Mouse (Mus musculus): ENCODE results near the gene Rmi2. TPM values are rescaled to one million over a fixed set of nuclear protein-coding genes. Genes with fewer than 3 reads are reported as not detected.

The Rmi2 gene
- polyA plus RNA-seq, 1 experiment from 2014 or later: 4.8 TPM

DNA sequence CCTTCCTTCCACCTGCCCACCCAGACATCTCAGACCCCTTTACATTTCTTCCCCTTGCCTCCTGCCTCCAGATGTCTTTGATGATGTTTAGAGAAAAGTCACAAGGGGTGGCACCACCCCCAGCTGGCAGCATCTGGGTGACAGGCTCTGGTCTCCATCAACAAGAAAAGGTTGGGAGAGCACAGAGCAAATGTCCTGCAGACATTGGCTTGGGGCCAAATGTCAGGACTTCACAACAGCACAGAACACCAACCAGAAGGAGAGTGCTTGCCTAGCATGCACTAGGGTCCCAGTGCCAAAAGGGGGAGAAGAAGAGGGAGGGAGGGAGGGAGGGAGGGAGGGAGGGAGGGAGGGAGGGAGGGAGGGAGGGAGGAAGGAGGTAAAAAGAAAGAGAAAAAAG is 85.0 kb downstream of the Rmi2 start:
- H3K27me3 ChIP-seq (ENCODE audit: low read depth, poor library complexity, severe bottlenecking): no peaks in the 10 kb centered on the region
- no peaks in the 10 kb centered on the region for H3K9me3 ChIP-seq (replicated peaks)
- DNase-seq (ENCODE audit: low spot score): no peak
- H3K4me3 ChIP-seq: no peak overlapping the region
- H3K4me1 ChIP-seq: peaks cover 16% of the 10 kb centered on the region
- no peak overlapping the region for H3K27ac ChIP-seq
- no peaks in the 10 kb centered on the region for H3K36me3 ChIP-seq

DNA sequence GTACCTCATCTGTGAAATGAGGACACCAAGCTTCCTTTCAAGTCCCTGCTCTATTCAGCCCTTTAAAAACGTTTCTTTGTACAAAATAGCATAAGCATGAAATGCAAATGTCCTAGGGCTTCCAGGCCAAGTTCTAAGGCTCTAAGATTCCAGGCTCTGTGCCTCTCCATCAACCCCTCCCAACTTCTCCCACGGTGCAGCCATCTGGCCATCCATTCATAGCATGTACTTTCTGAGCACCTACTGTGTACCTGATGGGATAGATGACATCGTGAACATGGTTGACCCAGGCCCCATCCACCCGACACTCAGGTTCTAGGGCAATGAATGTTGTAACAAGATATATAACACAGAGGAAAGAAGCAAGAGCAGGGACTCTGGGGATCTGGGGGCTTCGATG is 88.7 kb downstream of the Rmi2 start:
- H3K27me3 ChIP-seq (ENCODE audit: low read depth, poor library complexity, severe bottlenecking): no peaks in the 10 kb centered on the region
- no peak overlapping the region for H3K27ac ChIP-seq
- 80% methylated on average over 5 of the region's 5 CpGs for WGBS
- no peak for DNase-seq (ENCODE audit: low spot score)
- H3K4me1 ChIP-seq: peaks cover 8% of the 10 kb centered on the region; the same call in 1 of the 2 replicates
- H3K9me3 ChIP-seq (replicated peaks): no peaks in the 10 kb centered on the region
- no peaks in the 10 kb centered on the region for H3K36me3 ChIP-seq
- no peak overlapping the region for H3K4me3 ChIP-seq

DNA sequence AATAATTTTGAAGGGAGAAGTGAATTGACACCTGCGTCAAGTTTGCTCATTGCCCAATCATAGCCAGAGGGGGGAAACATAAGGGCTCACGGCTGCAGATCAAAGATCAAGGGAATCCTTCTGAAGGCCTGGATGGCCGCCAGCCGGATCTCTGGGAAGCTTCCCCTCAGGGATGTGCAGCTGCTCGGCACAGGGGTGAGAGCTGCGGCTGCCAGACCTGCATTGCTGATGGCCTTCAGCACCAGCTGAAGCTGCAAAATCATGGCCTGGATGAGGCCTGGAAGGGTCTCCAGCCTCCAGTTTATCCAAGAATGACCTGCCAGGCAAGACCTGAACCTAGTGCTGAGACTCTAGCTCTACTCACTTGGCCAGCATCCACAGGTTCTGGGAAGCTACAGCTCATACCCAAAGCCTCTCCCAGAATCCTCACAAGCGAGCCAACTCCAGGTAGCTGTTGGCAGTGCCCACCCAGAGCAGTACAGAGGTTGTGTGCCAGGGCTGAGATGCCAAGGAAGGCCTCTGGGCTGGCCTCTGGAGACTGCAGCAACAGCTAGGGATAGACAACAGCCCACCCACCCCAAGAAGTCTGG is 90.8 kb downstream of the Rmi2 start:
- no peaks in the 10 kb centered on the region for H3K27me3 ChIP-seq (ENCODE audit: low read depth, poor library complexity, severe bottlenecking)
- H3K4me1 ChIP-seq: no peaks in the 10 kb centered on the region
- no peaks in the 10 kb centered on the region for H3K36me3 ChIP-seq
- H3K27ac ChIP-seq: no peak overlapping the region
- no peaks in the 10 kb centered on the region for H3K9me3 ChIP-seq (replicated peaks)
- 38% methylated on average over 7 of the region's 7 CpGs for WGBS
- DNase-seq (ENCODE audit: low spot score): no peak
- H3K4me3 ChIP-seq: no peak overlapping the region

DNA sequence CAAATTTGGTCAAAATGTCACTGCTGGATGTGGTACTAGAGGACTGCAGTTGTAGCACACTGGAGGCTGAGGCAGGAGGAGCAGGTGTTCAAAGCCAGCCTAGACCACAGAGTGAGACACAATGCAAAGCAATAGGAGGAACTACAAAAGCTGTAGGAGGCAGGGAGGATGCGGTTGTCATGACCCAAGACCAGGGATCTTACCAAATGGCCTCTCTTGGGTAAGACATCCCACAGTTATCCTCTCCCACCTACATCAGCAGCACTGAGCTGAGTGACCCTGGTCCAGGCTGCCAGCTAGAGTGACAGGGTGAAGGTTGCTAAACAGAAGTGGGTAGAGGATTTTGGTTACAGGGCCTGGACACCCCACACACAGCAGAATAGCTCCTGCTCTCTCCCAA is 92.2 kb downstream of the Rmi2 start:
- WGBS: 89% methylated on average over 1 of the region's 1 CpGs

DNA sequence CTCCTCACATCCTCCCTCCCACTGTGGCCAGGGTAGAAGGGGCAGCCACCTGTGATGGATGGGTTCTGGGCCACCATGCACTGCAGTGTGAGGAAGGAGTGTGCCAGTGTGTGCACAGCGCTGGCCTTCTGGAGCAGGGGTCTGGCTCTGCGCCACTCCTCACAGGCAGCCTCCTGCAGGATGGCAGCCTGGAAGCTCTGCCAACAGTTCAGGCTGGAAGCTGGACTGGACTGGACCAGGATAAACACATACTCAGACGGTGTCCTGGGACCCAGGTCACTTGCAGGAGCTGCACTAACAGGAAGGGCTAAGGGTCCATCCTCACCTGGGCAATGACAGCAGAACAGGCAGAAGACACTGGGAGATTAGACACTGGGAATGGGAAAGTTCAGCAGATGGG is 98.5 kb downstream of the Rmi2 start:
- Histone ChIP-seq H3K4me3 (no peak overlapping the region), H3K9me3 (replicated peaks) (0 out of 2 replicates have a peak, but pooled peaks cover 2% of the 10 kb centered on the region), H3K27ac (no peak overlapping the region), H3K36me3 (no peaks in the 10 kb centered on the region), H3K4me1 (no peaks in the 10 kb centered on the region), H3K27me3 (ENCODE audit: low read depth, poor library complexity, severe bottlenecking) (no peaks in the 10 kb centered on the region)
- WGBS: 86% methylated on average over 3 of the region's 3 CpGs
- DNase-seq (ENCODE audit: low spot score): no peak

More for the DNA sequence above, 92.2 kb downstream of the Rmi2 start:
- Histone ChIP-seq H3K27me3 (ENCODE audit: low read depth, poor library complexity, severe bottlenecking) (no peaks in the 10 kb centered on the region), H3K4me1 (no peaks in the 10 kb centered on the region), H3K4me3 (no peak overlapping the region), H3K27ac (no peak overlapping the region), H3K9me3 (replicated peaks) (0 out of 2 replicates have a peak, but pooled peaks cover 2% of the 10 kb centered on the region), H3K36me3 (no peaks in the 10 kb centered on the region)
- DNase-seq (ENCODE audit: low spot score): no peak

DNA sequence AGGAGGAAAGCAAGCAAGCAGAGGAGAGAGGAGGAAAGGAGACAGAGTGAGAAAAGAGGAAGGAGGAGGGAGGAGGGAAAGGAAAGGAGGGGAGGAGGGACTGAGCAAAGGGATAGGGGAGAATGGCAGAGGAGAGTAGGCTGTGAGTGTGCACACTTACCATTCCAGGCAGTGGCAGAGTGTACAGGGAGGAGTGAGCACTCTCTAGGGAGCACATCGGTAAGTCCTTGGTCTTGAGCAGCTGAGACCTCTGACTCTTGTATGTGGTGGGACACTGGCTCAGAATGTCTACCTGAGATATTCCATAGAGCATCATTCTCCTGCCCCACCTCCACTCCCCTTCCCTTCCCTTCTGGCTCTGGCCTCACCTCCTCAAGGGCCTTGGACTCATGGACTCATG is 99.2 kb downstream of the Rmi2 start:
- H3K9me3 ChIP-seq (replicated peaks): 0 out of 2 replicates have a peak, but pooled peaks cover 2% of the 10 kb centered on the region
- no peaks in the 10 kb centered on the region for H3K27me3 ChIP-seq (ENCODE audit: low read depth, poor library complexity, severe bottlenecking)
- 92% methylated on average over 1 of the region's 1 CpGs for WGBS
- H3K27ac ChIP-seq: no peak overlapping the region
- H3K36me3 ChIP-seq: no peaks in the 10 kb centered on the region
- no peak overlapping the region for H3K4me3 ChIP-seq
- H3K4me1 ChIP-seq: no peaks in the 10 kb centered on the region
- DNase-seq (ENCODE audit: low spot score): no peak

DNA sequence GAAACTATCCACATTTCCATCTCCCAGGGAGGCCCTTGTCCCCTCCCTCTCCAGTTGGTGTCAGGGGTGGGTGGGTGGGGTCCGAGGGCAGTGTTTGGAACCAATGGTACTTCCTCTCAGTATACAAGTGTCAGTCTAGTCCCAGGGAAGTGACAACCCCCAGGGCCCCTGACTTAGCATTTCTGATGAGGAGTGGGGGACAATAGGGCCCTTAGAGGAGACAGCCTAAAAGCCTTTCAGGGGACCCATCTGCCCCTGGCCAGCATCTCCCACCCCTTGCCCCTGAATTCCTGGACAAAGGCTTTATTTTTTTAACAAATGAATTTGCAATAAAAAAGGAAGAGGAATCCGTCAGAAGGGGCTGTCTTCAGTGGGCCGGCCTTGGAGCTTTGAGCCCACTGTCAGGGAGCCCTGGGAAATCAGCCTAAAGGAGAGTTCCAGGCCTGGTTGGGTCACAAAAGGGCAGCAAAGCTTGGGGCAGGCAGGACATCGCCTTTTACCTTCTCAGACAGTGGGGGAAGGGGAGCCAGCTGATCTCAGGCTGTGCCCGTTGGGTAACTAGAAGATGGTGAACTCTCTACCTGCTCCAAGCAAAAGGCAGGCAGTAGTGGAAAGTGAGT is 102.0 kb downstream of the Rmi2 start:
- 43% methylated on average over 5 of the region's 5 CpGs for WGBS
- no peaks in the 10 kb centered on the region for H3K36me3 ChIP-seq
- no peak overlapping the region for H3K4me3 ChIP-seq
- no peaks in the 10 kb centered on the region for H3K4me1 ChIP-seq
- DNase-seq (ENCODE audit: low spot score): no peak
- H3K27me3 ChIP-seq (ENCODE audit: low read depth, poor library complexity, severe bottlenecking): no peaks in the 10 kb centered on the region
- no peak overlapping the region for H3K27ac ChIP-seq
- no peaks in the 10 kb centered on the region for H3K9me3 ChIP-seq (replicated peaks)

DNA sequence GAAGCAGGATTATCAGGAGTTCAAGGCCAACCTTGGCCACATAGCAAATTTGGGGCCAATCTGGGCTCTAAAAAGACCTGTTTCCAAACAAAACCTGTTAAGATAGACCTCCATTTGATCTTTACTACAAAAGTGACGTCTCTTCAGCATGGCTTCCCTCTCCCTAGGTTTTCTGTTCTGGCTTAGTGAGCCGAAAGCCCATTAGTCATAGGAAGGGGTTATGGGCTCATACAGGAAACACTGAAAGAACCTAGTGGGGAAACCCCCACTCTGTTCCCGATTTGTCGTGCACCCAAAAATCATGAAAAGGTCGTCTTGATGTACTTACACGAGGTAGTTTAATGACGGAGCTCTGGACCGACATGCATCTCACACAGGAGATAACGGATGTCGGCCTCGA is 102.6 kb downstream of the Rmi2 start:
- H3K4me1 ChIP-seq: no peaks in the 10 kb centered on the region
- WGBS: 51% methylated on average over 11 of the region's 11 CpGs
- no peak overlapping the region for H3K4me3 ChIP-seq
- no peaks in the 10 kb centered on the region for H3K27me3 ChIP-seq (ENCODE audit: low read depth, poor library complexity, severe bottlenecking)
- DNase-seq (ENCODE audit: low spot score): no peak
- H3K27ac ChIP-seq: no peak overlapping the region
- H3K9me3 ChIP-seq (replicated peaks): no peaks in the 10 kb centered on the region
- H3K36me3 ChIP-seq: no peaks in the 10 kb centered on the region

DNA sequence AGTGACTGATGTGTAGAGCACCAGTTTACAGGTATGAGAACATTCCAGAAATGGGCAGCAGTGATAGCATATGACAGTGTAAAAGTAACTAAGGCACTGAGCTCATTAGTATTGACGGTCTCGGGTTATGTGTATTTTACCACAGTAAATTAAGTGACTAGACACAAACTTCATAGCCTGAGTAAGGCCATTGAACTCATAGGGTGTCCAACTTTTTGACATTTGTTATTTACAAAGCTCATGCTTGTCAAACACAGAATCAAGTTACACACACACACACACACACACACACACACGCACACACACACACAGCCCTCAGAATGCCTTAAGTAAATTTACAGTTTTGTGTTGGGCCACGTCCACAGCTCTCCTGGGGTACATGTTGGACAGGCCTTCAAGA is 105.1 kb downstream of the Rmi2 start:
- no peaks in the 10 kb centered on the region for H3K4me1 ChIP-seq
- no peaks in the 10 kb centered on the region for H3K27me3 ChIP-seq (ENCODE audit: low read depth, poor library complexity, severe bottlenecking)
- H3K4me3 ChIP-seq: no peak overlapping the region
- H3K27ac ChIP-seq: no peak overlapping the region
- no peaks in the 10 kb centered on the region for H3K9me3 ChIP-seq (replicated peaks)
- WGBS: 90% methylated on average over 4 of the region's 4 CpGs
- H3K36me3 ChIP-seq: no peaks in the 10 kb centered on the region
- no peak for DNase-seq (ENCODE audit: low spot score)

DNA sequence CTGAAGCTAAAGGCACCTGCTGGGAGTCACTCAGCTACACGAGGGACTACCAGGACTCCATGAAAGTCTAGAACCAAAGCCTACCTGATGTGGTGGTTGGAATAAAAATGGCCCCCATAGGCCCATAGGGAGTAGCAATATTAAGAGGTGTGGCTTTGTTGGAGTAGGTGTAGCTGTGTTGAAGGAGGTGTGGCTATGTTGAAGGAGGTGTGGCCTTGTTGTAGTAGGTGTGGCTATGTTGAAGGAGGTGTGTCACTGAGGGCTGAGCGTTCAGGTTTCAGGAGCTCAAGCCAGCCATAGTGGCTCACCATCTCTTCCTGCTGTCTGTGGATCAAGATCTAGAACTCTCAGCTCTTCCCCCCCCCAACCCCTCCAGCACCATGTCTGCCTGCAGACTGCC is 105.8 kb downstream of the Rmi2 start:
- no peaks in the 10 kb centered on the region for H3K36me3 ChIP-seq
- no peaks in the 10 kb centered on the region for H3K27me3 ChIP-seq (ENCODE audit: low read depth, poor library complexity, severe bottlenecking)
- no peaks in the 10 kb centered on the region for H3K4me1 ChIP-seq
- no peak for DNase-seq (ENCODE audit: low spot score)
- WGBS: 85% methylated on average over 2 of the region's 2 CpGs
- H3K9me3 ChIP-seq (replicated peaks): no peaks in the 10 kb centered on the region
- H3K4me3 ChIP-seq: no peak overlapping the region
- no peak overlapping the region for H3K27ac ChIP-seq

Other genes starting within 250 kb of the Rmi2 start
- gene Socs1, start 49.5 kb upstream of the Rmi2 start, polyA plus RNA-seq (2016; fragmentation: Nextera tagmentation; extraction: Ambion mirVana): 3.5 and 4.6 TPM in 2 replicates
- not detected in 2 replicates for gene Tnp2, start 46.4 kb upstream of the Rmi2 start, polyA plus RNA-seq (2016; fragmentation: Nextera tagmentation; extraction: Ambion mirVana)
- not detected in 2 replicates for gene Prm3, start 44.1 kb upstream of the Rmi2 start, polyA plus RNA-seq (2016; fragmentation: Nextera tagmentation; extraction: Ambion mirVana)
- gene Prm2, start 38.9 kb upstream of the Rmi2 start, polyA plus RNA-seq (2016; fragmentation: Nextera tagmentation; extraction: Ambion mirVana): not detected in 2 replicates
- gene Prm1, start 29.2 kb upstream of the Rmi2 start, polyA plus RNA-seq (2016; fragmentation: Nextera tagmentation; extraction: Ambion mirVana): not detected in 2 replicates
- not detected in 2 replicates for gene Gm11172, start 22.1 kb upstream of the Rmi2 start, polyA plus RNA-seq (2016; fragmentation: Nextera tagmentation; extraction: Ambion mirVana)
- 47.6 and 55.1 TPM in 2 replicates for gene Snn, start 225.9 kb downstream of the Rmi2 start, polyA plus RNA-seq (2016; fragmentation: Nextera tagmentation; extraction: Ambion mirVana)
- gene Litaf, start 231.1 kb downstream of the Rmi2 start, polyA plus RNA-seq (2016; fragmentation: Nextera tagmentation; extraction: Ambion mirVana): 87.5 and 91.1 TPM in 2 replicates